Mouse (Mus musculus) small intestine, adult 2 months (tissue): ENCODE data around the gene Fbxw7.

Experiments
- CTCF ChIP-seq: fragments of 200-500 bp; IDR thresholded peaks from 2 replicates; pipeline ENCODE4 v1.5.1; 2012; ENCODE audit warnings: low read depth, mild to moderate bottlenecking, control low read depth, inconsistent platforms, low read length, moderate library complexity, mixed read lengths; ENCODE audit not compliant: insufficient replicate concordance, insufficient read length; ENCODE audit errors: extremely low read depth
- POLR2A ChIP-seq: fragments of 200-500 bp; IDR thresholded peaks from 2 replicates; pipeline ENCODE4 v1.6.1; 2012; ENCODE audit warnings: low read depth, mild to moderate bottlenecking, control low read depth, inconsistent platforms, low read length, moderate library complexity

- TF ChIP-seq CTCF (no peak), POLR2A (no peak)
Measured at GRCm38 (mm10) chr3:84806206-84806605, 8.9 kb upstream of the Fbxw7 start.
